ENCODE assay signal across 25 mouse cellular contexts in the genomic region with DNA sequence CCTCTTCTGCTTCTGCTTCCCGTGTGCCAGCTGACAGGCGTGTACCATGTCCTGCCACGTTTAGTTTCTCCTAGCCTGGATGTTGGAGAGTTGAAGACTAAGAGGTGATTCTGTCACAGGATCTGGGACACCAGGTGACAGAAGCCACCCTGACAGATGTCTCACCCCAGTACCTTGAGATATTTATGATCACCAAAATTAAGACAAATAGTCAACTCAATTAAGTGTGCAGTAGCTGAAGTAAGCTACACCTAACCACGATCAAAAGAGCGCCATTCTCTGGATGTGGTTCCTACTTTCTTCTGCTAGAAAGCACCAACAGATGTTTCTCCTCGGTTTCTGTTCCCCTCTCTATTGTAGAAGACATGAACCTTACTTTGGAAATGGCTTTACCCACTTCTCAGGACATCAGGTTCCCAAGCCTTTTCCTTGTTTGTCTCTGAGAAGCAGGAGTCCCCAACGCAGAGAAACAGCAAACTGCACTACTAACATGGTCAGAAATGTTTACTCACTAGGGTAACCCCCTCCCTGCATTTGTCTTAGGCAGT. TPM values are rescaled to one million over a fixed set of nuclear protein-coding genes. Genes with fewer than 3 reads are reported as not detected.
DNase-seq lines count a peak whose midpoint lies in the region; ATAC-seq and TF ChIP-seq lines count a peak whose summit lies in the region.
"Had no signal": no experiment of that assay in that cellular context is flagged by ENCODE, and none has a peak within 500 bp of the region (broad histone marks: within the 10 kb centered on the region; RNA-seq: fewer than 3 reads in every experiment).

No protein-coding gene starts in this region.

- no peak overlapping the region for H3K9ac ChIP-seq in stomach, postnatal 0 days (ENCODE audit: low read length)
- H3K9ac ChIP-seq: embryonic facial prominence, embryonic 15.5 days; hindbrain, embryonic 12.5 days had no signal

- no peak overlapping the region for H3K4me2 ChIP-seq in stomach, postnatal 0 days (replicated peaks; ENCODE audit: low read depth)
- H3K4me2 ChIP-seq: embryonic facial prominence, embryonic 15.5 days; hindbrain, embryonic 12.5 days had no signal

- peak; percentile 23; the same call in 1 of the 2 replicates for ATAC-seq in common myeloid progenitor, adult 5-6 weeks (replicated peaks; ENCODE audit: low read depth, poor library complexity, severe bottlenecking)
- 0 out of 2 replicates have a peak, but pooled peaks have one; percentile 14 for ATAC-seq in megakaryocyte-erythroid progenitor cell, adult 5-6 weeks (replicated peaks; ENCODE audit: low FRiP score, low TSS enrichment, poor library complexity, severe bottlenecking)
- no peak for ATAC-seq in stomach, postnatal 0 days (ENCODE audit: low FRiP score, low TSS enrichment)
- ATAC-seq: activated CD4-positive, CD25-positive, alpha-beta regulatory T cell, adult 4 months; forebrain, embryonic 14.5 days; hindbrain, embryonic 16.5 days; inflammation-experienced regulatory T-cells, adult 6 months; Patski had no signal

- no peaks in the 10 kb centered on the region for H3K36me3 ChIP-seq in stomach, postnatal 0 days (ENCODE audit: control insufficient read depth, insufficient read depth, low read length)
- H3K36me3 ChIP-seq: embryonic facial prominence, embryonic 15.5 days; hindbrain, embryonic 12.5 days had no signal

- DNase-seq in spleen, postnatal 36 days (ENCODE audit: low spot score in 2 of 2), result peak; percentile 36 to 42
- no peak for DNase-seq in spleen, postnatal 14 days (ENCODE audit: low spot score in 2 of 2)
- DNase-seq in stomach, postnatal 0 days (ENCODE audit: low spot score), result no peak
- no peak for DNase-seq in gastrocnemius, adult 2 months
- no peak for DNase-seq in embryo, embryonic 10.5 days (ENCODE audit: low spot score)
- DNase-seq: adrenal gland, postnatal 14 days; cerebellum, adult 11-12 months; cerebellum, adult 9-10 months; cerebellum, postnatal 36 days; embryo, embryonic 11 days; gastrocnemius, postnatal 10 days; heart, postnatal 10 days; heart, postnatal 4 days had no signal

- no peaks in the 10 kb centered on the region; the same call in 1 of the 2 replicates for H3K4me1 ChIP-seq in stomach, postnatal 0 days (replicated peaks; ENCODE audit: control insufficient read depth, insufficient read depth)
- H3K4me1 ChIP-seq: embryonic facial prominence, embryonic 15.5 days; forebrain, embryonic 10.5 days; heart, embryonic 10.5 days; hindbrain, embryonic 12.5 days had no signal

- no peak overlapping the region for H3K27ac ChIP-seq in stomach, postnatal 0 days (replicated peaks)
- no peak overlapping the region for H3K27ac ChIP-seq in gastrocnemius, adult 2 months
- H3K27ac ChIP-seq: embryonic facial prominence, embryonic 15.5 days; forebrain, embryonic 10.5 days; heart, embryonic 10.5 days; hindbrain, embryonic 12.5 days had no signal

- intact Hi-C loops in gastrocnemius, adult 2 months (cut with DNase I), result no loop called here

- H3K9me3 ChIP-seq in stomach, postnatal 0 days (ENCODE audit: control insufficient read depth, low read length), result no peaks in the 10 kb centered on the region
- H3K9me3 ChIP-seq: embryonic facial prominence, embryonic 15.5 days; forebrain, embryonic 10.5 days; heart, embryonic 10.5 days; hindbrain, embryonic 12.5 days had no signal

- no peak for TF ChIP-seq EP300 in stomach, postnatal 0 days (optimal IDR thresholded peaks at IDR 0.05)

- no peak for TF ChIP-seq CTCF in stomach, postnatal 0 days (IDR thresholded peaks at IDR 0.05; ENCODE audit: low read depth)
- TF ChIP-seq CTCF in gastrocnemius, adult 2 months (IDR thresholded peaks at IDR 0.05), result no peak

- no peaks in the 10 kb centered on the region for H3K27me3 ChIP-seq in stomach, postnatal 0 days (ENCODE audit: control insufficient read depth, insufficient read depth, low read length)
- H3K27me3 ChIP-seq: embryonic facial prominence, embryonic 15.5 days; hindbrain, embryonic 12.5 days; Patski had no signal

- 77% methylated on average over 7 of the region's 7 CpGs for WGBS in stomach, postnatal 0 days

- H3K4me3 ChIP-seq in stomach, postnatal 0 days (ENCODE audit: low read depth, low read length), result no peak overlapping the region
- no peak overlapping the region for H3K4me3 ChIP-seq in gastrocnemius, adult 2 months
- H3K4me3 ChIP-seq: embryonic facial prominence, embryonic 15.5 days; erythroblast, embryonic 14.5 days; forebrain, embryonic 10.5 days; heart, embryonic 10.5 days; hindbrain, embryonic 12.5 days had no signal

RNA-seq across cellular contexts. Expression of a gene that starts 23.7 kb away (rescaled TPM):
- 26.4 and 31.1 TPM in 2 replicates for total RNA-seq in common myeloid progenitor, adult 5-6 weeks (2017)
- 24.2 and 28.8 TPM in 2 replicates for total RNA-seq in megakaryocyte-erythroid progenitor cell, adult 5-6 weeks (2014; fragmentation: Nextera tagmentation)
- total RNA-seq in megakaryocyte-erythroid progenitor cell, adult 5-6 weeks (2017), result 16.4 and 23.7 TPM in 2 replicates
- polyA plus RNA-seq in stomach, postnatal 0 days (2015; fragmentation: Nextera tagmentation; extraction: Ambion mirVana), result 10.5 and 11.9 TPM in 2 replicates
- 1 to 10 TPM; 3.0 to 3.8 TPM for total RNA-seq in gastrocnemius, adult 2 months (2021)

RNA-seq across cellular contexts. Expression of a gene that starts 45.3 kb away (rescaled TPM):
- 187 and 223 TPM in 2 replicates for total RNA-seq in common myeloid progenitor, adult 5-6 weeks (2017)
- 63.6 and 87.5 TPM in 2 replicates for total RNA-seq in megakaryocyte-erythroid progenitor cell, adult 5-6 weeks (2014; fragmentation: Nextera tagmentation)
- total RNA-seq in megakaryocyte-erythroid progenitor cell, adult 5-6 weeks (2017), result 108 and 134 TPM in 2 replicates
- 32.1 and 34.2 TPM in 2 replicates for polyA plus RNA-seq in stomach, postnatal 0 days (2015; fragmentation: Nextera tagmentation; extraction: Ambion mirVana)
- total RNA-seq in gastrocnemius, adult 2 months (2021), result 10 to 100 TPM; 30.9 to 32.3 TPM

RNA-seq across cellular contexts. Expression of a gene that starts 52.9 kb away (rescaled TPM):
- total RNA-seq in common myeloid progenitor, adult 5-6 weeks (2017), result 59.5 and 76.9 TPM in 2 replicates
- total RNA-seq in megakaryocyte-erythroid progenitor cell, adult 5-6 weeks (2014; fragmentation: Nextera tagmentation), result 57.2 and 57.4 TPM in 2 replicates
- 30.0 and 36.7 TPM in 2 replicates for total RNA-seq in megakaryocyte-erythroid progenitor cell, adult 5-6 weeks (2017)
- polyA plus RNA-seq in stomach, postnatal 0 days (2015; fragmentation: Nextera tagmentation; extraction: Ambion mirVana), result 8.3 and 9.1 TPM in 2 replicates
- 10 to 100 TPM; 20.8 to 23.0 TPM for total RNA-seq in gastrocnemius, adult 2 months (2021)

Comparison
In these comparisons a context has a peak if more than half of its experiments do, and no peak if none do; other contexts are left out.
1. DNase-seq: peak in spleen, postnatal 36 days (2 of 2); none in spleen, postnatal 14 days (0 of 2), stomach, postnatal 0 days (single experiment), gastrocnemius, adult 2 months (single experiment) and embryo, embryonic 10.5 days (single experiment).